Mouse (Mus musculus) splenic B cell, adult 2 months (primary cell): ENCODE data around the gene Hspb8.

Experiments
- DNase-seq: peaks from one replicate; pipeline ENCODE4 v3.0.0-alpha.2; 2011; ENCODE audit warnings: low read depth, low spot score
- H3K27me3 ChIP-seq: 2 replicates; pipeline ENCODE4 v1.6.1; 2012; ENCODE audit warnings: mild to moderate bottlenecking, low read length, moderate library complexity, mixed read lengths; ENCODE audit not compliant: control insufficient read depth, poor library complexity, insufficient read depth, severe bottlenecking
- H3K36me3 ChIP-seq: 2 replicates; pipeline ENCODE4 v1.6.1; 2012; ENCODE audit warnings: mild to moderate bottlenecking, low read length, moderate library complexity, mixed read lengths; ENCODE audit not compliant: control insufficient read depth, poor library complexity, insufficient read depth, severe bottlenecking

The Hspb8 gene

GRCm38 (mm10) chr5:116419322-116420045 is 3.2 kb downstream of the Hspb8 start:
- no peaks in the 10 kb centered on the region for H3K27me3 ChIP-seq
- DNase-seq, result no peak
- H3K36me3 ChIP-seq, result no peaks in the 10 kb centered on the region

GRCm38 (mm10) chr5:116416208-116416607 is 6.5 kb downstream of the Hspb8 start:
- Histone ChIP-seq H3K27me3 (no peaks in the 10 kb centered on the region), H3K36me3 (no peaks in the 10 kb centered on the region)
- DNase-seq, result no peak

GRCm38 (mm10) chr5:116409689-116410590 is 12.7 kb downstream of the Hspb8 start:
- no peak for DNase-seq
- H3K36me3 ChIP-seq, result no peaks in the 10 kb centered on the region
- H3K27me3 ChIP-seq, result no peaks in the 10 kb centered on the region

- no peaks in the 10 kb centered on the region for H3K36me3 ChIP-seq
- DNase-seq, result no peak
- no peaks in the 10 kb centered on the region for H3K27me3 ChIP-seq
Measured at GRCm38 (mm10) chr5:116408965-116409364, 13.7 kb downstream of the Hspb8 start.

- DNase-seq, result no peak
Measured at GRCm38 (mm10) chr5:116407936-116408335, 14.7 kb downstream of the Hspb8 start.

GRCm38 (mm10) chr5:116407321-116407720 is 15.3 kb downstream of the Hspb8 start:
- H3K36me3 ChIP-seq, result no peaks in the 10 kb centered on the region
- H3K27me3 ChIP-seq, result no peaks in the 10 kb centered on the region
- no peak for DNase-seq

More at GRCm38 (mm10) chr5:116407936-116408335, 14.7 kb downstream of the Hspb8 start:
- Histone ChIP-seq H3K36me3 (no peaks in the 10 kb centered on the region), H3K27me3 (no peaks in the 10 kb centered on the region)

- Histone ChIP-seq H3K27me3 (no peaks in the 10 kb centered on the region), H3K36me3 (no peaks in the 10 kb centered on the region)
- no peak for DNase-seq
Measured at GRCm38 (mm10) chr5:116406507-116406906, 16.2 kb downstream of the Hspb8 start.

GRCm38 (mm10) chr5:116405934-116406333 is 16.7 kb downstream of the Hspb8 start:
- DNase-seq, result no peak
- Histone ChIP-seq H3K27me3 (no peaks in the 10 kb centered on the region), H3K36me3 (no peaks in the 10 kb centered on the region)

GRCm38 (mm10) chr5:116404063-116404462 is 18.6 kb downstream of the Hspb8 start:
- Histone ChIP-seq H3K27me3 (no peaks in the 10 kb centered on the region), H3K36me3 (no peaks in the 10 kb centered on the region)
- DNase-seq, result no peak

- no peak for DNase-seq
- H3K36me3 ChIP-seq, result no peaks in the 10 kb centered on the region
- H3K27me3 ChIP-seq, result no peaks in the 10 kb centered on the region
Measured at GRCm38 (mm10) chr5:116400801-116401200, 21.9 kb downstream of the Hspb8 start.

- no peak for DNase-seq
- H3K27me3 ChIP-seq, result no peaks in the 10 kb centered on the region
- no peaks in the 10 kb centered on the region for H3K36me3 ChIP-seq
Measured at GRCm38 (mm10) chr5:116400042-116400730, 22.5 kb downstream of the Hspb8 start.

- no peak for DNase-seq
- no peaks in the 10 kb centered on the region for H3K27me3 ChIP-seq
Measured at GRCm38 (mm10) chr5:116396104-116396503, 26.6 kb downstream of the Hspb8 start.

GRCm38 (mm10) chr5:116392603-116393002 is 30.1 kb downstream of the Hspb8 start:
- no peak for DNase-seq
- Histone ChIP-seq H3K27me3 (no peaks in the 10 kb centered on the region), H3K36me3 (no peaks in the 10 kb centered on the region)

More at GRCm38 (mm10) chr5:116396104-116396503, 26.6 kb downstream of the Hspb8 start:
- H3K36me3 ChIP-seq, result no peaks in the 10 kb centered on the region

GRCm38 (mm10) chr5:116389856-116390542 is 32.7 kb downstream of the Hspb8 start:
- no peaks in the 10 kb centered on the region for H3K36me3 ChIP-seq
- no peaks in the 10 kb centered on the region for H3K27me3 ChIP-seq

More at GRCm38 (mm10) chr5:116389856-116390542, 32.7 kb downstream of the Hspb8 start:
- no peak for DNase-seq
